Mouse (Mus musculus) fibroblast of lung, adult 2 months (primary cell): ENCODE data around the gene Snap91.

Source experiments
- DNase-seq: peaks from one replicate; pipeline ENCODE4 v3.0.0-alpha.2; 2011; ENCODE audit warnings: low read depth

The Snap91 gene

GRCm38 (mm10) chr9:86742959-86743911 is 137.2 kb downstream of the Snap91 start, which contains the start of gene Prss35:
TSS of gene Prss35 (plus strand) at chr9:86743649.
- DNase-seq: no peak

- DNase-seq: no peak
Measured at GRCm38 (mm10) chr9:86739971-86740370, 140.5 kb downstream of the Snap91 start.

DNA sequence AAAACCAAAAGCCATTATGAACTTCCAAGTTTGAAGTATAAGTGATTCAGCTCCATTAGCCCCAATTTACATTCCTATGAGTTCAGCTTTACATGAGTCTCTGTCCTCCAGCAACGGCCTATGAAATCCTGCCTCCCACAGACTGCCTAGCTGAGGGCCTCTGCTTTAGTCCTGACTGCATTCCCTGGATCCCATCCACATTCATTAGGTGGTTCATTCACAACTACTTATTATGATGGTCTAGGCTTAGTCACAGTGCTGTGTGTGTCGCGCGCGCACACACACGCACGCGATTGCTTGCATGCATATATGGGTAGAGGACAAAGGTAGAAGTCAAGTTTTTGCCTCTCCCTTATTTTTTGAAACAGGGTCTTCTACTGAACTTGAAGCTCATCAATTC is 141.7 kb downstream of the Snap91 start:
- DNase-seq: no peak

DNA sequence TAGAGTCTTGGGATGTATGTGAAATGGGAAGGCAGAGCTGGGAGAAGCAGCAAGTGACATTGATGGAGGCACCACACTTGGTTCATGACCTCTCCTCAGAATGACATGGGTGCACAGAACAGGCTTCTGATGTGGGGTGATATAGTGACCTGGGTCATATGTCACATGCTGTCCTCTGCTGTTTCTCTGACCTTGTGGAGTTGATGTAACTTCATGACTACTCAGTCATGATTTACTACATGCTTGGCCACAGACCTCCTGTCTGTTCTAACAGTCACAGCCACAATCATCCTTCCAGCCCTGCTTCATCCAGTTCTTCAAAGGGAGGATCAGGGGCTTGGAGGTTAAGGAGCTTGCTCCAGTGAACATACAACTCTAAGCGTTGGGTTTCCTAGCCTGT is 142.4 kb downstream of the Snap91 start:
- DNase-seq: no peak

GRCm38 (mm10) chr9:86736991-86737390 is 143.5 kb downstream of the Snap91 start:
- DNase-seq: no peak

DNA sequence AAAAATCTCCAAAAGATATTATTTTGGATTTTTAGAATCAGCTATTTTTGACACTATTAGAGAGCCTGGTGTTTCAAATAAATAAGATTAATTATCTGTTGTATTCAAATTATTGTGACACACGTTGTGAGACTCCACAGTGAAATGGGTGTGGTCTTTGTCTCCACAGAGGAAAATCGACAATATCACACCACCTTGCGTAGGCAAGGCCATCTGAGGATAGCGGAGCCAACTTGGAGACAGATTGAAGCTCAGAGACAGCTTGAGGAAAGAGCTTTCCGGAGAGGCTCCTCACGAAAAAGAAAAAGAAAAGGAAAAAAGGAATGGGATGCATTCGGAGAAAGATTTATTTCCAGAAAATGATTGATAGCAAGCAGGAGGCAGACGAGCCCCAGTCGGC is 145.7 kb downstream of the Snap91 start:
- DNase-seq: no peak

GRCm38 (mm10) chr9:86734357-86734756 is 146.1 kb downstream of the Snap91 start:
- DNase-seq: no peak

DNA sequence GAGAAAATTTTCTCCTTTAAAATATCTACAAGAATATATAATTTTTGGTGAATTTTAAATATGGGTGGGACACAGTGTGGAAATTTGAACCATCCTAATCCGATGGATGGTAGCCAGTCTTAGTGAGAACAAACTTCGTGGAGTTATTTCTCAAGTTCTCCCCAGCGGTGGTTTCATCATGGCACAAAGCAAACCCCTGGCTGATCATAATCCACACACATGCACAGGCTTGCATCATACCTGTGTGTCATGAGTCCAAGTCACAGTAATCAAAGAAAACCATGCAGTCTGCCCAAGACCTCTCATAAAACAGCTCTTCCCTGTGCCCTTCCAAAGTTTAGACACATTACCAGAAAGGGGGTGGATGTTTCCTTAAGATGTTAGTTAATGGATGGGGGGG is 150.6 kb downstream of the Snap91 start:
- no peak for DNase-seq

DNA sequence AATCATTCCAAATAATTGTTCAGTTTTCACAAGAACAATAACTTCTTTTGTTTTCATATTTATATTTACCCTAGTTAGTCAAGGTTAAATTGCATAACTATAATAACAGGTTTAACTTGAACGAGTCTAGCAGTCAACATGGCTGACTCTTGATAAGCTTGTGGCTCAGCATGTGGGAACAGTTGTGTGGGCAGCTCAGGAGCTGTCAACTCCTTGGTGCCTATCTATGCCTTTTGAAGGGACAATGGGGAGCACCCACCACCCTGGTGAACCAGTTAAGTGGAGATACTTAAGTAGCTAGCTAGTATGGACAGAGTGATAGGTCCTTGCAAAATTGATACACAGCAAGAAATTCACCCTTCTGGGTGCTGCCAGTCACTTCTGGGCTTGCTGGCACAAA is 151.4 kb downstream of the Snap91 start:
- no peak for DNase-seq

- DNase-seq: no peak
Measured at GRCm38 (mm10) chr9:86728214-86728814, 152.1 kb downstream of the Snap91 start.

DNA sequence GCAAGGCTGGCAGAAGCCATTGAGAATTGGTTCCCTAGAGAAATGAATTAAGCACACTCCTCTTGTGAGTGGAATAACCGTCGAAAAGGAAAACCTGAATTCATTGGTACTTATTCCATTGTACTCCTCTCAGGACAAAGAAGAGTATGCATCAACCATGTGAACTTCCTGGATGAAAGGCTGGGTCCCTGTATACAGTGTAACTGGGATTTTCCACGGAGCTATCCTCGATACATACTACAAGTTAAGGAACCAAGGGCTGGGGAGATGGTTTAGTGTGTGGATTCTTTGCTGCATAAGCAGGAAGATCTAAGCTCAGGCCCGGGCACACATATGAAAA is 154.1 kb downstream of the Snap91 start:
- no peak for DNase-seq

GRCm38 (mm10) chr9:86725604-86726380 is 154.7 kb downstream of the Snap91 start:
- DNase-seq: no peak

GRCm38 (mm10) chr9:86725066-86725465 is 155.4 kb downstream of the Snap91 start:
- DNase-seq: no peak

GRCm38 (mm10) chr9:86720794-86721193 is 159.7 kb downstream of the Snap91 start:
- no peak for DNase-seq

DNA sequence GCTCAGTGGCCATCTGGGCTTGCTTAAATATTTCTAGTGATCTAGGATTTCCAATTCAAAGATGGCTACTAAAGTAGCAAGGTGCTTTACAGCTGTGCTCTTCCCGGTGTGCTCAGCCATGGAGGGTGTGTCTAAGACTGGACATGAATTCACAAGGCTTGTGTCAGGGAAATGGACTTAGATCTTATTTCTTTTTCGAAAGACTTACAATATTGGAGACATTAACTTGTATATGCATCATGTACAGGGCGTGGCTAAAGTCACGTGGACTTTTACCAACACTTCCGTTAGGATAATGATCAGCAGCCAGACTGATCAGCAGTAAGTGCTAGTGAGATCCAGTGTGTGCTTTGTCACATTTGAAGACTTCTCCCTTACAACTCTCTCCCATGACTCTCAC is 160.2 kb downstream of the Snap91 start:
- DNase-seq: no peak

DNA sequence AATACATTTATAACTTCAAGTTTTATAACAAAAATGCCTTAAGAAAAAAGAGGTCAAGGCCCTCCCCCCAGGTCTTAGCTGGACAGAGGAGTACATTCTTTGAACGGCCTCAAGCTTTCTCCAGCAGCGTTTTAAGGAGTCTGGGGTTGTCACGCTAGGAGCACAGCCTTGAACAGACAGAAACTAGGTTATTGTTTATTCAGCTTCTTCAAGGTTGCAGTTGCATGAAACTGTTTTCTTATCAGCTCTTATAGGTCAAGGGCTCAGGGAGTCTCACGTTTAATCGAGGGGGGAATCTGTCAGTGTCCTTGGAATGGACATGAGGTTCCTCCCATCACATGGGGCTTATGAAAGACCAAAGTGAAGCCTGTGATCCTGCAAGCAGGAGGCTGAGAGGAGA is 163.3 kb downstream of the Snap91 start:
- no peak for DNase-seq

- DNase-seq: no peak
Measured at GRCm38 (mm10) chr9:86716540-86716939, 163.9 kb downstream of the Snap91 start.
